Mouse (Mus musculus) megakaryocyte, embryonic 14.5 days (primary cell): ENCODE results near the gene Pde11a.

ENCODE experiments used
- FLI1 ChIP-seq: IDR thresholded peaks from 2 replicates; pipeline ENCODE4 v1.6.1; 2012; ENCODE audit warnings: low read length, inconsistent platforms, mixed read lengths
- GATA1 ChIP-seq: IDR thresholded peaks from 3 replicates; pipeline ENCODE4 v1.6.1; 2012; ENCODE audit warnings: mixed read lengths, low read length, inconsistent platforms, borderline replicate concordance

- no peak for TF ChIP-seq GATA1
- TF ChIP-seq FLI1 = no peak
Observed at GRCm38 (mm10) chr2:76083901-76084300, 254.7 kb downstream of the Pde11a start.
